Mouse (Mus musculus) kidney, adult 2 months (tissue): ENCODE data around the gene Susd6.

Experiments used
- CTCF ChIP-seq: fragments of 200-500 bp; conservative IDR thresholded peaks from 2 replicates; pipeline ENCODE4 v1.5.1; 2011; ENCODE audit warnings: low read depth, mild to moderate bottlenecking, control low read depth, low read length, moderate library complexity, mixed read lengths; ENCODE audit not compliant: insufficient read depth, insufficient read length
- POLR2A ChIP-seq: fragments of 200-500 bp; IDR thresholded peaks from one replicate; pipeline ENCODE4 v1.6.1; 2011; ENCODE audit warnings: low read depth, low read length, control low read depth

DNA sequence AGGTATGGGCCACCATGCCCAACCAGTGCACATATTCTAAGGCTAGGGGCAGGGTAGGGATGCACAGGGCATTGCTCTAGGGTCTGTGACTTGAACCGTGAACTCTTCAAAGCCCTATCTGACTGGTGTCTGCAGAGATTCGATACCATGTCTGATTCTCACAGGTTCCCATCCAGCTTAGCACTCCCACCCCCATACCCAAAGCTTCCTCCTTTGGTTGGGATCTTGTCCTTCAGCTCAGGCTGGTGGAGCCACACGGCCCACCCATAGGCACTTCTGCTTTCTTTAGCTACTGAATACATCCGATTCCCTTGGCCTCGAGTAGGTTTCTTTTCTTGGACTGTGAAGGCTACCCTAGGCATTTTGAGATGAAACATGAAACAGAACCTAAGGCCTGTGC, 5.3 kb upstream of the Susd6 start:
- no peak for TF ChIP-seq CTCF
- TF ChIP-seq POLR2A, result no peak
